Mouse (Mus musculus) embryonic facial prominence, embryonic 10.5 days (tissue): ENCODE results near the gene Ptbp3. TPM values are rescaled to one million over a fixed set of nuclear protein-coding genes. Genes with fewer than 3 reads are reported as not detected.

Source experiments
- DNase-seq: peaks from one replicate; pipeline ENCODE4 v3.0.0-alpha.2; 2017; ENCODE audit warnings: low spot score
- H3K27ac ChIP-seq: fragments of 300-500 bp; sonication (generic); replicated peaks from 2 replicates; pipeline ENCODE4 v1.5.1; 2016; ENCODE audit warnings: mild to moderate bottlenecking
- H3K27me3 ChIP-seq: fragments of 300-500 bp; sonication (generic); replicated peaks from 2 replicates; pipeline ENCODE4 v1.6.1; 2016; ENCODE audit warnings: low read depth, mild to moderate bottlenecking; ENCODE audit not compliant: poor library complexity, severe bottlenecking
- H3K36me3 ChIP-seq: fragments of 300-500 bp; sonication (generic); replicated peaks from 2 replicates; pipeline ENCODE4 v1.6.1; 2016; ENCODE audit warnings: mild to moderate bottlenecking, moderate library complexity
- H3K4me1 ChIP-seq: fragments of 300-500 bp; sonication (generic); 2 replicates; pipeline ENCODE4 v1.6.1; 2016
- H3K4me3 ChIP-seq: fragments of 300-500 bp; sonication (generic); 2 replicates; pipeline ENCODE4 v1.5.1; 2016; ENCODE audit warnings: mild to moderate bottlenecking, moderate library complexity
- H3K9me3 ChIP-seq: fragments of 300-500 bp; sonication (generic); 2 replicates; pipeline ENCODE4 v1.6.1; 2016; ENCODE audit warnings: mild to moderate bottlenecking
- WGBS: fragments of 180-500 bp; shearing (Covaris S2); methylation state at CpG from one replicate; pipeline ENCODE4 v1.1.7; 2016; 5-methylcytosine and 5-hydroxymethylcytosine counted together
- polyA plus RNA-seq: library from polyadenylated mRNA; unstranded; fragments of >200 nt; fragmentation: Nextera tagmentation; extraction: Ambion mirVana; gene quantifications from 2 replicates; pipeline ENCODE4 v1.2.1, GENCODE M21; 2016

The Ptbp3 gene
- polyA plus RNA-seq, 1 experiment from 2014 or later = 35.8 TPM

DNA sequence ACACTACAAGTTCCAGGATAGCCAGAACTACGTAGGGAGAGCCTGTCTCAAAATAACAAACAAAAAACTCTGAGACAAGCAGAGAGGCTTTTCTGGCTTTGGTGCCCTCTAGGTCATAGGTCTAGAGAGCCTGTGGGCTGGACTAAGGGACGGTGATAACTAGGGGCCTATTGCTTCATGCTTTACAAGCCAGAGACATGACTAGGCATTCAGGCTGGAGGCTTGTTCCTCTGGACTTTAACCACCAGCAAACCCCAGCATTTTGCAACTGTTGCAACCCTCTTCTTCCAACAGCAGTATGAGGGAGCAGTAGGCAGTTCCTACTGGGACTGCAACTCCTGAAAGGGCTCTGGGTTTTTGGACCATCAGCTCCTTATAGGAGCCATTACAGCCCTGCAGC lies 109.2 kb downstream of the Ptbp3 start:
- Histone ChIP-seq H3K27me3 (peaks cover 47% of the 10 kb centered on the region), H3K36me3 (no peaks in the 10 kb centered on the region), H3K4me1 (peaks cover 11% of the 10 kb centered on the region), H3K9me3 (no peaks in the 10 kb centered on the region; the same call in 1 of the 2 replicates), H3K4me3 (no peak overlapping the region), H3K27ac (no peak overlapping the region)
- DNase-seq = no peak
- 42% methylated on average over 2 of the region's 2 CpGs for WGBS

DNA sequence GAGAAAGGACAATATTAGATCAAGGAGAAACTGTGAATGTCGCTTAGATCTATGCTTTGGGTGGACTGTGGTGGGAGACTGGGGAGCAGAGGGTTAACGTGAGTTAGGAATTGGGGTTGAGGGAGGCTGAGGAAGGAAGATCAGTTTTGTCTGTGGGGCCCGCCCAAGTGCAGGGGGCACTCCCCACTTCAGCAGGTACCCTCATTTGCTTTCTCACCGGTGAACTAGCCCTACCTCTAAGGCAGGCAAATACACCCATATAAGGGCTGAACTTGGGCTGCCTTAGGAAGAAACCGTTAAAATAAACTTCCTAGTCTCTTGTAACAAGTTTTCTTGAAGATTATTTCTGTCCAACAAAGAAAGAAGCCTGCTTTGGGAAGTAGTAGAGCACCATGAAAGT lies 110.1 kb downstream of the Ptbp3 start:
- Histone ChIP-seq H3K4me3 (peak overlapping the region; percentile 81; the same call in 1 of the 2 replicates), H3K9me3 (no peaks in the 10 kb centered on the region; the same call in 1 of the 2 replicates), H3K27me3 (peaks cover 47% of the 10 kb centered on the region), H3K36me3 (no peaks in the 10 kb centered on the region), H3K4me1 (peaks cover 13% of the 10 kb centered on the region), H3K27ac (no peak overlapping the region)
- 27% methylated on average over 5 of the region's 5 CpGs for WGBS
- DNase-seq = no peak

DNA sequence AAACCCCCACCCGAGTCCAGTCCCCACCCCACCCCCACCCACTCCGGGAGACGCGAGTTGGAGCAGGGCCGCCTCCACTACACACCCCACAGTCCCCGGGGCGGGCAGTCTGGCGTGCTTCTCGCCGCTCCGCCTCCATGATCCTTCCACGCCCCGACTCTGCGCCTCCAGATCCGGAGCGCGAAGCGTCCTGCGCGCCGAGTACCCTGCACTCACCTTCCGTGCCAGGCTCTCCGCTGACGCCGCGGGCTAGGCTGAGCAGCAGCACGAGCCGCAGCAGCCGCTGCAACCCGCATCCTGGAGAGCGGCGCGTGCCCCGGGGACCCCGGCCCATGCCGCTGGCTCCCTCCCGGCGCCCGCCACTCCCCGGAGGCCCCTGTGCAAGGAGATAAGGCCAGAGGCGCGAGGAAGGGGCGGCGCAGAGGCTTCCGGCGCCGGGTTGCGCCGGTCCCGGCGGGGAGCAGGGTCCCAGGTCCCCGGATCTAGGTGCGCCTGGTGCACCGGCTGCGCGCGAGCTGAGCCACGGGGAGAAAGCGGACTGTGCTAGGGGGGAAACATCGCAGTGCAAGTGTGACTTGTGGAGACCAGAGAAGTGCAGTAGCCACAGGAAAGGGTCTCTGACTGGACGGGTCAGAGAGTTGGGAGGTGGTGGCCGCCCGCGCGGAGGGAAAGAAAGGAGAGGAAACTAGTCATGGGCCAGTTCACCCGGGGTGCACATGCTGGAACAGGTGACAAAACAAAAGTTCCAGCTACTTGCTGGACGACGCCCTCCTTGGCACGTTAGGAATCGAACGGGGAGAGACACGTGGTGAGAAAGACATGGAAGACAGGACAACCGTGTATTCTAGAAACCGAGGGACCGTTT lies 110.9 kb downstream of the Ptbp3 start, which contains the start of gene Susd1:
Susd1 (minus strand) TSS at position 644 of the 865 bp plus-strand sequence.
- H3K27ac ChIP-seq = peak within 1 kb of the TSS; percentile 87
- H3K36me3 ChIP-seq = no peaks in the 10 kb centered on the region
- peaks cover 47% of the 10 kb centered on the region for H3K27me3 ChIP-seq
- H3K9me3 ChIP-seq = no peaks in the 10 kb centered on the region; the same call in 1 of the 2 replicates
- H3K4me1 ChIP-seq = peaks cover 17% of the 10 kb centered on the region
- peak; percentile 74 for DNase-seq
- under 1% methylated on average over 75 of the region's 75 CpGs for WGBS
- peak within 1 kb of the TSS; percentile 81 for H3K4me3 ChIP-seq

DNA sequence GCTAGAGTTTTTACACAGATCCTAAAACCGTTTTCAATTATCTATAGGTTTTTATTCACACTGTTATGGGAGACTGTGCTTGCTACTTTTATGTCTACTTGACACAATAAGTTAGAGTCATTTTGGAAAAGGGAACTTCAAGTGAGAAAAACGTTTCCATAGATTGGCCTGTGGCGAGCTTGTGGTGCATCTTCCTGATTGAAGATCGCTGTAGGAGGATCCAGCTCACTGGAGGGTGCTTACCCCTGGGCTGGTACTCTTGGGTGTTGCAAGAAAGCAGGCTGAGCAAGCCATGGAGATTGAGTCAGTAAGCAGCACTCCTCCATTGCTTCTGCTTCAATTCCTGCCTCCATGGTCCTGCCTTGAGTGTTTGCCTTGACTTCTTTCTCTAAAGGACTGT lies 113.2 kb downstream of the Ptbp3 start:
- Histone ChIP-seq H3K27ac (no peak overlapping the region), H3K4me3 (no peak overlapping the region), H3K27me3 (peaks cover 47% of the 10 kb centered on the region), H3K9me3 (no peaks in the 10 kb centered on the region; the same call in 1 of the 2 replicates), H3K4me1 (peaks cover 24% of the 10 kb centered on the region), H3K36me3 (no peaks in the 10 kb centered on the region)
- DNase-seq = no peak
- WGBS = 88% methylated on average over 4 of the region's 4 CpGs

DNA sequence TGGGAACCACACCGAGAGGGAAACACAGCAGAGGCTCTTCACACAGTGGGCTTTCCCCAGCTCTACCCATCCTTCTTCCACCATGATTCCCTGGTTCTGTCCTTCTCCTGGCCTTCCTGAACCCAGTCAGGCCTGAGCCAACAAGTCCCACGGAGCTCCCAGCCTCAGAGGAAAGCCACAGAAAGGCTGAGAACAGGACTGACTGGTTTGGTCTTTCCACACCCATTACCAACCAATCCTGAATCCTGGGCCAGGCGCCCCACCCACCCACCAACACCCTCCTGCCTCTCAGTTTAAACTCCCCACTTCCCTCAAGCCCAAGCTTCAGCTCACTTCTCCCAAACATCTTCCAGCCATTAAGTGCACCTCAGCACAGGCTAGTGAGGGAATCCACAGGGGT lies 115.1 kb downstream of the Ptbp3 start:
- Histone ChIP-seq H3K4me1 (peaks cover 24% of the 10 kb centered on the region), H3K4me3 (no peak overlapping the region), H3K27ac (no peak overlapping the region; the same call in 1 of the 2 replicates), H3K27me3 (peaks cover 32% of the 10 kb centered on the region), H3K36me3 (no peaks in the 10 kb centered on the region), H3K9me3 (no peaks in the 10 kb centered on the region; the same call in 1 of the 2 replicates)
- no peak for DNase-seq
- WGBS = 61% methylated on average over 3 of the region's 3 CpGs

DNA sequence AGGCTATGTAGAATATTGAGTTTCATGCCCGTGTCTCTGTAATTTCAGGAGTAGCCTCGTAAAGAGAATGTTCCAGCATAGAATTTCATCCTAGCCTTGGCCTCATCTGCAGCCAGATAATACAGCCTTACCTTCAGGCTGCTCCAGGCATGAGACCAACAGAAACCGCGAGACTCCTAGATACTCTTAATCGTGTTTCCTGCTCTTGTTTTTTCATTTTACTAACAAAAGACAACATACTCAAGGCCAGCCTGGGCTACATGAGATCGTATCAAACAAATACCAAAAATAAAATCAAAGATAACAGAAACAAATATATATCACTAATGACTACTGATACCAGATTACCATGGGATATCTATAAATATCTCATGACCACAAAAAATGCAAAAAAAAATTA lies 120.0 kb downstream of the Ptbp3 start:
- no peaks in the 10 kb centered on the region for H3K36me3 ChIP-seq
- H3K27ac ChIP-seq = no peak overlapping the region
- H3K4me3 ChIP-seq = no peak overlapping the region
- H3K4me1 ChIP-seq = peaks cover 11% of the 10 kb centered on the region; the same call in 1 of the 2 replicates
- no peaks in the 10 kb centered on the region for H3K9me3 ChIP-seq
- WGBS = 85% methylated on average over 6 of the region's 6 CpGs
- H3K27me3 ChIP-seq = no peaks in the 10 kb centered on the region
- no peak for DNase-seq

DNA sequence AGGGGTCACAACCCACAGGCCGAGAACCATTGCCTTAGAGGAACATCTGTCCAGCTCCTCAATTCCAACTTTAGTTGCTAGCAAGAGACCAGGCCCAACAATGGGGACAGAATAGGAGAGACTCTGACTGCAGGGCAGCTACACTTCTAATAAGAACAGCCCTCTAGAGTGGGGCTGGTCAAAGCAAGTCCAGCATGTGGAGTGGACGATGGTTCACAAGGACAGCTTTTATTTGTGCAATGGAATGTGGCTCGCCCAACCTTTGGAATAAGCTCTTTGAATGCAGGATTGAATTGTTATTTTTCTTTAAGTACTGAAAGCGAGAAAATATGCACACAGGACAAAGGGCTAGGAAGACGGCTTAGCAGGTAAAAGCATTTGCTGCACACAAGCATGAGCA lies 122.7 kb downstream of the Ptbp3 start:
- DNase-seq = no peak
- Histone ChIP-seq H3K27me3 (no peaks in the 10 kb centered on the region), H3K9me3 (no peaks in the 10 kb centered on the region), H3K4me1 (peaks cover 13% of the 10 kb centered on the region), H3K27ac (no peak overlapping the region), H3K4me3 (no peak overlapping the region), H3K36me3 (no peaks in the 10 kb centered on the region)
- WGBS = 83% methylated on average over 5 of the region's 5 CpGs

DNA sequence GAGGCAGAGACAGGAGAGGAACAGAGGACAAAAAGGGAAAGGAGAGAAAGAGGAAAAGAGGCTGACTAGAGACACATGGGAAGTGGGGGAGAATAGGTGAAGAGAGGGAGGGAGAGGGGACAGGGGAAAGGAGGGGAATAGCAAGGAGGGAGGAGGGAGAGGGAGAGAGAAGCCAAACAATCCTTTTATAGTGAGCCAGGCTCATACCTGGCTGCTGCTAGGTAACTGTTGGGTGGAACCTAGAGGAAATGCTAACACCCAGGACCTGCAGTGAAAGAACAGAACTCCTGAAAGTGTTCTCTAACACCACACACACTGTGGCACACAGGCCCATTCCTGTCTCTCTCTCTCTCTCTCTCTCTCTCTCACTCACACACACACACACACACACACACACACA lies 126.4 kb downstream of the Ptbp3 start:
- no peaks in the 10 kb centered on the region for H3K36me3 ChIP-seq
- H3K9me3 ChIP-seq = no peaks in the 10 kb centered on the region
- peaks cover 14% of the 10 kb centered on the region for H3K4me1 ChIP-seq
- no peak for DNase-seq
- no peaks in the 10 kb centered on the region for H3K27me3 ChIP-seq
- no peak overlapping the region; the same call in 1 of the 2 replicates for H3K27ac ChIP-seq
- no peak overlapping the region for H3K4me3 ChIP-seq

DNA sequence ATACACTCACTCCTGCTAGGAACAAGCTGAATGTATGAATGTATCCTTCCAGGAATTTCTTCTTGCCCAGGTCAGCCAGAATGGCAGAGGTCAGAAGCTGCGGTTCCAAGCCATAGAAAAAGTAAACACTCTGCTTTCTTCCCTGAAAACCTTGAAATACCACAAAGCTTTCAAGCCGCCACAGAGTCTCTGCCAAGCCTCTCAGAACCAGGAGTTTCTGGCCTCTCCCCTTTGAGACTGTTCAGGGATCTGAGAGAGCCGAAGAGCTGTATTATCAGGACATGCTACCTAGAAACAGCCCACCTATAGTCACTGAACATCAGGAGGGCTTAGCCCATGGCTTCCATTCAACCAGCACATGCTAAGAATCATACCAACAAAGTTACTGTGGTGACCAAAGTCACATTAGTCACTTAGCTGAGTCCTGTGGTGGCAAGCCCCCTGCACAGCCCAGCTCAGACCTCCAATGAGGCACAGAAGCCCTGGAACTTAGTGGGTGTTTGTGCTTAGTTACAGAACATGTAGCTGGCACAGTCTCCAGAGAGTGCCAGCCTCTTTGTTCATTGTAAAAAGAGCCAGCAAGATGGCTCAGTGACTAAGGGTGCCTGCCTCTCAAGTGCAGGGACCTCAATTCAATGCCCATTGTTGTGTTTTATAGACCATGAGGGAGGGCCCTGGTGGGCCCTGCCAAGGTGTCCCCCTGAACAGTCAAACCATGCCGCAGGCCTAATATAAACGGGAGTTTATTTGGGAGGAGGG lies 127.0 kb downstream of the Ptbp3 start:
- DNase-seq = no peak
- 52% methylated on average over 5 of the region's 5 CpGs for WGBS
- H3K4me1 ChIP-seq = peaks cover 14% of the 10 kb centered on the region
- no peaks in the 10 kb centered on the region for H3K9me3 ChIP-seq
- H3K4me3 ChIP-seq = no peak overlapping the region
- H3K36me3 ChIP-seq = no peaks in the 10 kb centered on the region
- H3K27ac ChIP-seq = no peak overlapping the region; the same call in 1 of the 2 replicates
- no peaks in the 10 kb centered on the region for H3K27me3 ChIP-seq

Other genes with a start within 250 kb of the Ptbp3 start
- gene Susd1, start 110.7 kb downstream of the Ptbp3 start, polyA plus RNA-seq = 1.6 and 2.2 TPM in 2 replicates
- 18.3 and 18.8 TPM in 2 replicates for gene Hsdl2, start 32.2 kb upstream of the Ptbp3 start, polyA plus RNA-seq
- 40.8 and 41.1 TPM in 2 replicates for gene E130308A19Rik, start 76.8 kb upstream of the Ptbp3 start, polyA plus RNA-seq